Mouse (Mus musculus) megakaryocyte, embryonic 14.5 days (primary cell): ENCODE data around the gene Cfap206.

ENCODE experiments used
- FLI1 ChIP-seq: IDR thresholded peaks from 2 replicates; pipeline ENCODE4 v1.6.1; 2012; ENCODE audit warnings: low read length, inconsistent platforms, mixed read lengths
- GATA1 ChIP-seq: IDR thresholded peaks from 3 replicates; pipeline ENCODE4 v1.6.1; 2012; ENCODE audit warnings: mixed read lengths, low read length, inconsistent platforms, borderline replicate concordance

DNA sequence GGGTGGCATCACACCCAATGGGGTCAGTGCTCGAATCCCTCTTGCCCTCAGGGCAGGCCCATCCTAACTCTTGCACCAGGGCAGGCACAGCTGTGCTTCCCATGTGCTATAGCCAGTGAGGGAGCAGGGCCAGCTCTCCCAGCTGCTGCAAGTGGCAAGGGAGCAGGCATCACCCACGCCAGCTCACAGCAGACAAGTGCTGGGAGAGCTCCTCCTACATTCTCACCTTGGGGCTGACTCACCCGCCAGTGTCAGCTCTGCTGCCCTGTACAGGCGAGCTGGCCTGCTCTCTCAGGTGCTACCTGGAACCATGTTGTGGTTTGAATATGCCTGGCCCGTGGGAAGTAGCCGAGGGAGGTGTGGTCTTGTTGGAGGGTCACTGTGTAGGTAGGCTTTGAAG is 68.1 kb downstream of the Cfap206 start:
- no peak for TF ChIP-seq GATA1
- TF ChIP-seq FLI1, result no peak
